Mouse (Mus musculus): ENCODE data around the gene Pth1r.
A peak's percentile ranks its signal among the peaks of the same experiment; 100 is the strongest.
"Not testable (repeated sequence)": the region's sequence is repeated elsewhere in the genome, so short reads cannot be mapped to it uniquely, and the experiment has no call there.

The Pth1r gene

GRCm38 (mm10) chr9:110684100-110684831, 62.7 kb downstream of the Pth1r start:
- peak; percentile 95 for DNase-seq (ENCODE audit: extremely low read depth, low read depth, low spot score)

- DNase-seq (ENCODE audit: extremely low read depth, low read depth, low spot score) = no peak
Measured at GRCm38 (mm10) chr9:110683574-110684099, 63.3 kb downstream of the Pth1r start.

GRCm38 (mm10) chr9:110682697-110683096, 64.2 kb downstream of the Pth1r start:
- not testable (repeated sequence) for DNase-seq (ENCODE audit: extremely low read depth, low read depth, low spot score)

GRCm38 (mm10) chr9:110682255-110682654, 64.7 kb downstream of the Pth1r start:
- no peak for DNase-seq (ENCODE audit: extremely low read depth, low read depth, low spot score)

GRCm38 (mm10) chr9:110681817-110682216, 65.1 kb downstream of the Pth1r start:
- no peak for DNase-seq (ENCODE audit: extremely low read depth, low read depth, low spot score)

GRCm38 (mm10) chr9:110680736-110681507, 66.0 kb downstream of the Pth1r start:
- no peak for DNase-seq (ENCODE audit: extremely low read depth, low read depth, low spot score)

GRCm38 (mm10) chr9:110678886-110679285, 68.1 kb downstream of the Pth1r start:
- DNase-seq (ENCODE audit: extremely low read depth, low read depth, low spot score) = no peak

GRCm38 (mm10) chr9:110676492-110676911, 70.4 kb downstream of the Pth1r start:
- no peak for DNase-seq (ENCODE audit: extremely low read depth, low read depth, low spot score)

- no peak for DNase-seq (ENCODE audit: extremely low read depth, low read depth, low spot score)
Measured at GRCm38 (mm10) chr9:110673107-110673752, 73.7 kb downstream of the Pth1r start.

- DNase-seq (ENCODE audit: extremely low read depth, low read depth, low spot score) = no peak
Measured at GRCm38 (mm10) chr9:110672462-110673106, 74.4 kb downstream of the Pth1r start.

Data from fat pad, adult 2 months (tissue).